In the genomic region with DNA sequence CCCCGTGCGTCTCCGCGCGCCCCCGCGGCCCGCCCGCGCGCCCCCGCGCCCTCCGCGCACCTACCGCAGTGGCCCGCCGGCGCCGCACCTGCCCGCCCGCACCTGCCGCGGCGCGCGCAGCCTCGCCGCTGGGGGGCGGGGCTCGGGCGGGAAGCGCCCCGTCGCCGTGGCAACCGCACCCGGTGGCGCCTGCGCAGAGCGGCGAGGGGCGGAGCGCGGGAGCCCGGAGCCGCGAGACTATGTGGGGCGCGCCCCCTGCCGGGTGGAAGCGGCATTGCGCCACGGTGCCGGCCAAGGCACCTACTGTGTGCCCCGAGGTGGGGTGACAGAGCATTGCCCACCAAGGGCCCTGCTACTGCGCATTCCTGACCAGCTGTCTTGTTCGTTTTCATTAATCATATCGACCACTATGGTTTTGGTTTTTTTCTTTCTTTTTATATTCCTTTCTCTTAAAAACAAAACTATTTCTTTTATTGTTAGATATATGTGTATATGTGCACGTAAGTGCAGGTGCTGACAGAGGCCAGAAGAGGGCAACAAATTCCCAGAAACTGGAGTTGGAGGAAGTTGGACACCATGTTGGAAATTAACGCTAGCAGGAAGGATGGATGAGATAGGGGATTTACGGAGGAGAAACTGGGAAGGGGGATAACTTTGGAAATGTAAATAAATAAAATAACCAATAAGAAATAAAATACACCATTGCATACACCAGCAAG, we compare ENCODE assay signal across 8 mouse cellular contexts. TPM values are rescaled to one million over a fixed set of nuclear protein-coding genes. Genes with fewer than 3 reads are reported as not detected.
A peak's percentile ranks its signal among the peaks of the same experiment; 100 is the strongest.
DNase-seq lines count a peak whose midpoint lies in the region; ATAC-seq lines count a peak whose summit lies in the region.

Gene 2900026A02Rik, minus strand, starts transcription at position 90 of the 719 bp plus-strand sequence.

- no peaks in the 10 kb centered on the region for H3K36me3 ChIP-seq in erythroblast, embryonic 14.5 days (ENCODE audit: control insufficient read depth)
- no peaks in the 10 kb centered on the region for H3K36me3 ChIP-seq in embryonic facial prominence, embryonic 14.5 days (ENCODE audit: control insufficient read depth, insufficient read depth, low read length)
- H3K36me3 ChIP-seq in heart, embryonic 11.5 days (ENCODE audit: control insufficient read depth, insufficient read depth, low read length), result no peaks in the 10 kb centered on the region
- no peaks in the 10 kb centered on the region for H3K36me3 ChIP-seq in kidney, embryonic 15.5 days
- no peaks in the 10 kb centered on the region for H3K36me3 ChIP-seq in midbrain, embryonic 16.5 days (ENCODE audit: control insufficient read depth, insufficient read depth, low read length)
- no peaks in the 10 kb centered on the region for H3K36me3 ChIP-seq in stomach, embryonic 14.5 days (ENCODE audit: control insufficient read depth, insufficient read depth, low read length)

- 32% methylated on average over 13 of the region's 62 CpGs for WGBS in embryonic facial prominence, embryonic 14.5 days
- 15% methylated on average over 28 of the region's 62 CpGs for WGBS in heart, embryonic 11.5 days (ENCODE audit: insufficient replicate concordance)
- WGBS in kidney, embryonic 15.5 days, result 7% methylated on average over 62 of the region's 62 CpGs
- 15% methylated on average over 33 of the region's 62 CpGs for WGBS in midbrain, embryonic 16.5 days
- WGBS in stomach, embryonic 14.5 days, result 8% methylated on average over 58 of the region's 62 CpGs

- peak; percentile 78 for DNase-seq in embryonic facial prominence, embryonic 14.5 days (ENCODE audit: low spot score)
- DNase-seq in liver, result peak; percentile 70

- H3K27ac ChIP-seq in embryonic facial prominence, embryonic 14.5 days (replicated peaks; ENCODE audit: low read depth, low read length), result no peak within 1 kb of the TSS
- H3K27ac ChIP-seq in heart, embryonic 11.5 days (ENCODE audit: low read depth, low read length), result peak within 1 kb of the TSS; percentile 29; the same call in 1 of the 2 replicates
- H3K27ac ChIP-seq in kidney, embryonic 15.5 days, result peak within 1 kb of the TSS; percentile 84
- H3K27ac ChIP-seq in midbrain, embryonic 16.5 days (ENCODE audit: low read length), result no peak within 1 kb of the TSS; the same call in 1 of the 2 replicates
- H3K27ac ChIP-seq in stomach, embryonic 14.5 days (ENCODE audit: low read length), result peak within 1 kb of the TSS; percentile 63

- H3K9ac ChIP-seq in embryonic facial prominence, embryonic 14.5 days (ENCODE audit: low read depth, low read length), result peak within 1 kb of the TSS; percentile 54
- H3K9ac ChIP-seq in heart, embryonic 11.5 days (ENCODE audit: low read depth, low read length), result peak within 1 kb of the TSS; percentile 78
- H3K9ac ChIP-seq in kidney, embryonic 15.5 days, result peak within 1 kb of the TSS; percentile 73
- peak within 1 kb of the TSS; percentile 63 for H3K9ac ChIP-seq in midbrain, embryonic 16.5 days (ENCODE audit: low read depth, low read length)
- peak within 1 kb of the TSS; percentile 57 for H3K9ac ChIP-seq in stomach, embryonic 14.5 days (replicated peaks; ENCODE audit: low read depth, low read length)

- H3K4me2 ChIP-seq in embryonic facial prominence, embryonic 14.5 days (ENCODE audit: low read depth, low read length), result peak within 1 kb of the TSS; percentile 96
- peak within 1 kb of the TSS; percentile 99 for H3K4me2 ChIP-seq in heart, embryonic 11.5 days
- peak within 1 kb of the TSS; percentile 96 for H3K4me2 ChIP-seq in kidney, embryonic 15.5 days
- H3K4me2 ChIP-seq in midbrain, embryonic 16.5 days (ENCODE audit: low read length), result peak within 1 kb of the TSS; percentile 63
- peak within 1 kb of the TSS; percentile 98 for H3K4me2 ChIP-seq in stomach, embryonic 14.5 days (replicated peaks; ENCODE audit: low read depth, low read length)

- H3K27me3 ChIP-seq in erythroblast, embryonic 14.5 days (ENCODE audit: control insufficient read depth), result peaks cover 19% of the 10 kb centered on the region
- peaks cover 14% of the 10 kb centered on the region; the same call in 1 of the 2 replicates for H3K27me3 ChIP-seq in embryonic facial prominence, embryonic 14.5 days (replicated peaks; ENCODE audit: control insufficient read depth, insufficient read depth, low read length)
- peaks cover 12% of the 10 kb centered on the region for H3K27me3 ChIP-seq in heart, embryonic 11.5 days (ENCODE audit: control insufficient read depth, insufficient read depth, low read length)
- no peaks in the 10 kb centered on the region for H3K27me3 ChIP-seq in kidney, embryonic 15.5 days
- no peaks in the 10 kb centered on the region for H3K27me3 ChIP-seq in midbrain, embryonic 16.5 days (ENCODE audit: control insufficient read depth, insufficient read depth, low read depth, low read length)
- H3K27me3 ChIP-seq in stomach, embryonic 14.5 days (ENCODE audit: control insufficient read depth, insufficient read depth, low read length), result no peaks in the 10 kb centered on the region

- H3K4me3 ChIP-seq in erythroblast, embryonic 14.5 days (replicated peaks), result peak within 1 kb of the TSS; percentile 57
- peak within 1 kb of the TSS; percentile 64 for H3K4me3 ChIP-seq in embryonic facial prominence, embryonic 14.5 days (ENCODE audit: low read depth, low read length)
- H3K4me3 ChIP-seq in heart, embryonic 11.5 days (ENCODE audit: low read depth, low read length), result peak within 1 kb of the TSS; percentile 70
- H3K4me3 ChIP-seq in kidney, embryonic 15.5 days (replicated peaks), result peak within 1 kb of the TSS; percentile 78
- peak within 1 kb of the TSS; percentile 69 for H3K4me3 ChIP-seq in midbrain, embryonic 16.5 days (ENCODE audit: low read depth, low read length)
- H3K4me3 ChIP-seq in stomach, embryonic 14.5 days (ENCODE audit: low read depth, low read length), result peak within 1 kb of the TSS; percentile 65

- peaks cover 9% of the 10 kb centered on the region for H3K4me1 ChIP-seq in erythroblast, embryonic 14.5 days (ENCODE audit: control insufficient read depth)
- H3K4me1 ChIP-seq in embryonic facial prominence, embryonic 14.5 days (ENCODE audit: control insufficient read depth, insufficient read depth, low read length), result peaks cover 7% of the 10 kb centered on the region
- H3K4me1 ChIP-seq in heart, embryonic 11.5 days (ENCODE audit: control insufficient read depth, insufficient read depth, low read length), result peaks cover 7% of the 10 kb centered on the region; the same call in 1 of the 2 replicates
- H3K4me1 ChIP-seq in kidney, embryonic 15.5 days, result peaks cover 64% of the 10 kb centered on the region
- H3K4me1 ChIP-seq in midbrain, embryonic 16.5 days (ENCODE audit: control insufficient read depth, insufficient read depth, low read length), result peaks cover 10% of the 10 kb centered on the region
- peaks cover 17% of the 10 kb centered on the region; the same call in 1 of the 2 replicates for H3K4me1 ChIP-seq in stomach, embryonic 14.5 days (ENCODE audit: control insufficient read depth, insufficient read depth, low read length)

- no peak for ATAC-seq in erythroblast, adult 5-6 weeks (replicated peaks; ENCODE audit: low FRiP score, poor library complexity, severe bottlenecking)
- peak; percentile 56 for ATAC-seq in embryonic facial prominence, embryonic 14.5 days (ENCODE audit: low read depth)
- peak; percentile 66 for ATAC-seq in heart, embryonic 11.5 days (replicated peaks; ENCODE audit: insufficient number of reproducible peaks, low FRiP score, low TSS enrichment)
- peak; percentile 47 for ATAC-seq in kidney, embryonic 15.5 days (replicated peaks; ENCODE audit: low FRiP score)
- peak; percentile 39 for ATAC-seq in midbrain, embryonic 16.5 days
- peak; percentile 47 for ATAC-seq in stomach, embryonic 14.5 days (ENCODE audit: insufficient number of reproducible peaks, insufficient read depth, low FRiP score, low read depth)

- peaks cover 4% of the 10 kb centered on the region for H3K9me3 ChIP-seq in erythroblast, embryonic 14.5 days (ENCODE audit: control insufficient read depth, low read length)
- no peaks in the 10 kb centered on the region for H3K9me3 ChIP-seq in embryonic facial prominence, embryonic 14.5 days (ENCODE audit: control insufficient read depth, low read length)
- H3K9me3 ChIP-seq in heart, embryonic 11.5 days (replicated peaks; ENCODE audit: control insufficient read depth, low read length), result no peaks in the 10 kb centered on the region
- H3K9me3 ChIP-seq in kidney, embryonic 15.5 days (replicated peaks), result no peaks in the 10 kb centered on the region
- H3K9me3 ChIP-seq in midbrain, embryonic 16.5 days (replicated peaks; ENCODE audit: control insufficient read depth, low read length, poor library complexity, severe bottlenecking), result no peaks in the 10 kb centered on the region
- H3K9me3 ChIP-seq in stomach, embryonic 14.5 days (ENCODE audit: control insufficient read depth, low read depth, low read length), result no peaks in the 10 kb centered on the region

RNA-seq across cellular contexts. Expression of gene 2900026A02Rik, which starts in this region (rescaled TPM):
- 0.01 and 0.02 TPM in 2 replicates for polyA plus RNA-seq in erythroblast, embryonic 14.5 days (2012)
- total RNA-seq in erythroblast, adult 5-6 weeks (2015; ENCODE audit: low replicate concordance), result 0.42 and 1.2 TPM in 2 replicates
- 0.28 and 0.85 TPM in 2 replicates for total RNA-seq in erythroblast, adult 5-6 weeks (2017; ENCODE audit: low replicate concordance)
- 8.8 and 9.2 TPM in 2 replicates for polyA plus RNA-seq in embryonic facial prominence, embryonic 14.5 days (2014; fragmentation: Nextera tagmentation; extraction: Ambion mirVana)
- polyA plus RNA-seq in heart, embryonic 11.5 days (2014; fragmentation: Nextera tagmentation; extraction: Ambion mirVana), result 7.0 and 9.7 TPM in 2 replicates
- polyA plus RNA-seq in kidney, embryonic 15.5 days (2015; fragmentation: Nextera tagmentation; extraction: Ambion mirVana), result 7.0 and 7.5 TPM in 2 replicates
- 3.8 and 4.2 TPM in 2 replicates for polyA plus RNA-seq in midbrain, embryonic 16.5 days (2015; fragmentation: Nextera tagmentation; extraction: Ambion mirVana)
- 9.2 and 10.2 TPM in 2 replicates for polyA plus RNA-seq in stomach, embryonic 14.5 days (2014; fragmentation: Nextera tagmentation; extraction: Ambion mirVana)

Comparison
In these comparisons a context has a peak if more than half of its experiments do, and no peak if none do; other contexts are left out.
1. H3K27ac ChIP-seq: peak in heart, embryonic 11.5 days (single experiment), kidney, embryonic 15.5 days (single experiment) and stomach, embryonic 14.5 days (single experiment); none in embryonic facial prominence, embryonic 14.5 days (single experiment) and midbrain, embryonic 16.5 days (single experiment).
2. Peak in every context shown above with its lines, with median percentiles within 50 percentile points of each other: H3K4me3 ChIP-seq, H3K4me2 ChIP-seq and H3K9ac ChIP-seq.